ENCODE assay signal across 18 mouse cellular contexts in genomic region chr19:5781532-5781931, GRCm38 (mm10).
"Had no signal": no experiment of that assay in that cellular context is flagged by ENCODE, and none has a peak within 500 bp of the region (broad histone marks: within the 10 kb centered on the region; RNA-seq: fewer than 3 reads in every experiment).

No protein-coding gene starts in this region.

- H3K9ac ChIP-seq: limb, embryonic 12.5 days; liver, embryonic 13.5 days; liver, postnatal 0 days; neural tube, embryonic 15.5 days had no signal

- H3K27ac ChIP-seq: kidney, postnatal 0 days; limb, embryonic 12.5 days; liver, embryonic 13.5 days; midbrain, embryonic 10.5 days; neural tube, embryonic 15.5 days had no signal

- ATAC-seq: inflammation-experienced regulatory T-cells, adult 6 months; intestine, postnatal 0 days; liver, postnatal 0 days had no signal

- H3K4me2 ChIP-seq: limb, embryonic 12.5 days; liver, embryonic 13.5 days; neural tube, embryonic 15.5 days had no signal

- H3K9me3 ChIP-seq: limb, embryonic 12.5 days; liver, embryonic 13.5 days; midbrain, embryonic 10.5 days; neural tube, embryonic 15.5 days had no signal

- H3K27me3 ChIP-seq: limb, embryonic 12.5 days; neural tube, embryonic 15.5 days had no signal

- H3K36me3 ChIP-seq: limb, embryonic 12.5 days; liver, embryonic 13.5 days; midbrain, embryonic 10.5 days; neural tube, embryonic 15.5 days had no signal

- DNase-seq: kidney, adult 9 months; kidney, postnatal 36 days; layer of hippocampus, adult 9-11 months; layer of hippocampus, postnatal 36 days; liver; liver, embryonic 13.5 days; liver, postnatal 0 days; midbrain, embryonic 14.5 days; right cerebral cortex, adult 18-20 months; right cerebral cortex, postnatal 25 days; thymus, postnatal 36 days had no signal

- H3K4me1 ChIP-seq: limb, embryonic 12.5 days; midbrain, embryonic 10.5 days; neural tube, embryonic 15.5 days had no signal

- H3K4me3 ChIP-seq: limb, embryonic 12.5 days; liver, embryonic 13.5 days; midbrain, embryonic 10.5 days; myocyte; neural tube, embryonic 15.5 days had no signal
